Mouse (Mus musculus): ENCODE data around the gene Txk. TPM values are rescaled to one million over a fixed set of nuclear protein-coding genes. Genes with fewer than 3 reads are reported as not detected.
A peak's percentile ranks its signal among the peaks of the same experiment; 100 is the strongest.

The Txk gene
- polyA plus RNA-seq, 1 experiment from 2014 or later: 0.39 TPM

DNA sequence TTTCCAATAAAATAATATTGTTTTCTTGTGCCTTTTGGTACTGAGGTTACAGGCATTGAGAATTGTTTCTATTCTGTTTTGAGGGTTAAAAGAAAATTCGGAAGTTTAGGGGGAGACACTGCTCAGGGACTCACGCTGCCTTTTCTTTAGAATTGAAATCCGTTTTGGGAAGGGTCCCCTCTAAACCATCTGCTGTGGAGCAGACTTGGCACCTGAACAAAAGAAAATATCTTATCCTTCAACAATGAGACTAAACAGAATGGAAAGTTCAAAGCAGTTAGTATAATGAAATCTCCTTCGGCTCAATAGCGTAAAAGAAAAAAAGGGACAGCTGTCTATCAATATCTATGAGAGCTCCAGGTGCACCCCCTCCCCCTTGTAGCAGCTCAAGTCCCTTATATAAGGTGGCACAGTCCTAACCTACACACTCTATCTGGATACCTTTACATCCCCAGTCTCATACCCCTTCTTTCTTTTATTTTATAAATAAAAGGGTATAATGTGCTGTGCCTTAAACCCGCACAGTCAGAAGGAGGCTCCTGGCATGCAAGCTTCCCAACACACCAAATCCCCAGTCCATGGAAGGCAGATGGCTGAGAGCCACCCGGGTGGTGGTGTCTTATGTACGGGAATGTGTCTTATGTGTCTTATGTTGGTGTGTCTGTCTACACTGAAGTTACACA, 81.4 kb downstream of the Txk start:
- Histone ChIP-seq H3K36me3 (ENCODE audit: control insufficient read depth, insufficient read depth) (0 out of 2 replicates have a peak, but pooled peaks cover 5% of the 10 kb centered on the region), H3K4me3 (ENCODE audit: low read depth, low read length) (no peak overlapping the region), H3K27ac (ENCODE audit: low read depth, low read length) (no peak overlapping the region), H3K4me1 (replicated peaks; ENCODE audit: control insufficient read depth, insufficient read depth, low read length) (no peaks in the 10 kb centered on the region), H3K9me3 (ENCODE audit: control insufficient read depth) (no peaks in the 10 kb centered on the region), H3K9ac (ENCODE audit: low read depth, low read length) (no peak overlapping the region), H3K4me2 (replicated peaks; ENCODE audit: low read depth) (no peak overlapping the region), H3K27me3 (replicated peaks; ENCODE audit: control insufficient read depth, insufficient read depth, low read length) (no peaks in the 10 kb centered on the region)
- ATAC-seq: no peak
- TF ChIP-seq CTCF (IDR thresholded peaks at IDR 0.05; ENCODE audit: low read depth): no peak
- 83% methylated on average over 8 of the region's 8 CpGs for WGBS

DNA sequence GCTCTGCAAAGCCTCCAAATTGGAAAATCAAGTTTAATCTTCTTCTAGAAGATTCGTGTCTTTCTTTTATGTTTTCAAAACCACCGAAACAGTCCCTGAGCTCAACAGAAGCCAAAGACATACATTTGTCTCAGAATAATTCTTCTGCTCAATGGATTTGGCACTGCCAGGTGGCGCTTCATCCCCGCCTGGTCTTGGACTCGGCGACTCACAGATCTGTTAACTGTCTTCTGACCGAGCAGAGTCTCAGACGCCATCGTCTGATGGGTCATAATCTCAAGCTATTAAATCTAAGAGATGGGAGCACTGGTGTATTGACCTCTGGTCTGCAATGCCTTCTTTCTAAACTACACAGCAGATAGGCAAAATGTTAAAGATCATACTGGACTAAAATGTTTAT, 84.2 kb downstream of the Txk start:
- 75% methylated on average over 9 of the region's 9 CpGs for WGBS
- H3K9me3 ChIP-seq (ENCODE audit: control insufficient read depth): no peaks in the 10 kb centered on the region
- H3K27me3 ChIP-seq (replicated peaks; ENCODE audit: control insufficient read depth, insufficient read depth, low read length): no peaks in the 10 kb centered on the region
- H3K9ac ChIP-seq (ENCODE audit: low read depth, low read length): no peak overlapping the region
- no peak for TF ChIP-seq CTCF (IDR thresholded peaks at IDR 0.05; ENCODE audit: low read depth)
- H3K27ac ChIP-seq (ENCODE audit: low read depth, low read length): no peak overlapping the region
- H3K36me3 ChIP-seq (ENCODE audit: control insufficient read depth, insufficient read depth): 0 out of 2 replicates have a peak, but pooled peaks cover 6% of the 10 kb centered on the region
- ATAC-seq: no peak
- no peak overlapping the region for H3K4me2 ChIP-seq (replicated peaks; ENCODE audit: low read depth)
- H3K4me3 ChIP-seq (ENCODE audit: low read depth, low read length): no peak overlapping the region
- no peaks in the 10 kb centered on the region for H3K4me1 ChIP-seq (replicated peaks; ENCODE audit: control insufficient read depth, insufficient read depth, low read length)

- Histone ChIP-seq H3K4me2 (replicated peaks; ENCODE audit: low read depth) (no peak overlapping the region), H3K9me3 (ENCODE audit: control insufficient read depth) (no peaks in the 10 kb centered on the region), H3K27ac (ENCODE audit: low read depth, low read length) (no peak overlapping the region), H3K4me3 (ENCODE audit: low read depth, low read length) (no peak overlapping the region), H3K36me3 (ENCODE audit: control insufficient read depth, insufficient read depth) (0 out of 2 replicates have a peak, but pooled peaks cover 6% of the 10 kb centered on the region), H3K27me3 (replicated peaks; ENCODE audit: control insufficient read depth, insufficient read depth, low read length) (no peaks in the 10 kb centered on the region), H3K9ac (ENCODE audit: low read depth, low read length) (no peak overlapping the region), H3K4me1 (replicated peaks; ENCODE audit: control insufficient read depth, insufficient read depth, low read length) (no peaks in the 10 kb centered on the region)
- WGBS: 71% methylated on average over 7 of the region's 7 CpGs
- ATAC-seq: no peak
- TF ChIP-seq CTCF (IDR thresholded peaks at IDR 0.05; ENCODE audit: low read depth): no peak
Observed at GRCm38 (mm10) chr5:72666428-72666827, 86.1 kb downstream of the Txk start.

- Histone ChIP-seq H3K4me1 (replicated peaks; ENCODE audit: control insufficient read depth, insufficient read depth, low read length) (no peaks in the 10 kb centered on the region), H3K27me3 (replicated peaks; ENCODE audit: control insufficient read depth, insufficient read depth, low read length) (no peaks in the 10 kb centered on the region), H3K9me3 (ENCODE audit: control insufficient read depth) (no peaks in the 10 kb centered on the region), H3K27ac (ENCODE audit: low read depth, low read length) (no peak overlapping the region), H3K36me3 (ENCODE audit: control insufficient read depth, insufficient read depth) (0 out of 2 replicates have a peak, but pooled peaks cover 6% of the 10 kb centered on the region), H3K4me2 (replicated peaks; ENCODE audit: low read depth) (no peak overlapping the region), H3K4me3 (ENCODE audit: low read depth, low read length) (no peak overlapping the region), H3K9ac (ENCODE audit: low read depth, low read length) (no peak overlapping the region)
- TF ChIP-seq CTCF (IDR thresholded peaks at IDR 0.05; ENCODE audit: low read depth): peak; percentile 85
- ATAC-seq: no peak; the same call in 1 of the 2 replicates
- WGBS: 38% methylated on average over 5 of the region's 5 CpGs
Observed at GRCm38 (mm10) chr5:72665281-72665680, 87.3 kb downstream of the Txk start.

DNA sequence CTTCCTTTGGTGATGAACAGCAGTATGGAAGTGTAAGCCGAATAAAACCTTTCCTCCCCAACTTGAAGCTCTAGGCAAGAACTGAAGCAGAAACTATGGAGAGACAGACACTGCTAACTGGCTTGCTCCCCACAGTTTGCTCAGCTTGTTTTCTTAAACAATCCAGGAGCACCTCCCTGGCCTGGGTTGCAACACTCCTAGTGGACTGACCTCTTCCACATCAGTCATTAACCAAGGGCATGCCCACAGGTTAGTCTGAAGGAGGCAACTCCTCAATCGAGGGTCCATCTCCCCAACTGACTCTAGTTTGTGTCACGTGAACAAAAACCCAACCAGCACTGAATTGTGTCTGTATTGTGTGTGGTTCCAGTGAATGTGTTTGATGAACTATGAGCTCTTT, 87.7 kb downstream of the Txk start:
- WGBS: 47% methylated on average over 3 of the region's 3 CpGs
- Histone ChIP-seq H3K9me3 (ENCODE audit: control insufficient read depth) (no peaks in the 10 kb centered on the region), H3K9ac (ENCODE audit: low read depth, low read length) (no peak overlapping the region), H3K27me3 (replicated peaks; ENCODE audit: control insufficient read depth, insufficient read depth, low read length) (no peaks in the 10 kb centered on the region), H3K4me3 (ENCODE audit: low read depth, low read length) (no peak overlapping the region), H3K4me2 (replicated peaks; ENCODE audit: low read depth) (no peak overlapping the region), H3K4me1 (replicated peaks; ENCODE audit: control insufficient read depth, insufficient read depth, low read length) (no peaks in the 10 kb centered on the region; the same call in 1 of the 2 replicates), H3K27ac (ENCODE audit: low read depth, low read length) (no peak overlapping the region), H3K36me3 (ENCODE audit: control insufficient read depth, insufficient read depth) (0 out of 2 replicates have a peak, but pooled peaks cover 6% of the 10 kb centered on the region)
- no peak for ATAC-seq
- no peak for TF ChIP-seq CTCF (IDR thresholded peaks at IDR 0.05; ENCODE audit: low read depth)

- no peaks in the 10 kb centered on the region for H3K27me3 ChIP-seq (replicated peaks; ENCODE audit: control insufficient read depth, insufficient read depth, low read length)
- H3K9me3 ChIP-seq (ENCODE audit: control insufficient read depth): no peaks in the 10 kb centered on the region
- 72% methylated on average over 5 of the region's 5 CpGs for WGBS
- peaks cover 6% of the 10 kb centered on the region; the same call in 1 of the 2 replicates for H3K36me3 ChIP-seq (ENCODE audit: control insufficient read depth, insufficient read depth)
- no peak overlapping the region for H3K4me2 ChIP-seq (replicated peaks; ENCODE audit: low read depth)
- no peak overlapping the region for H3K9ac ChIP-seq (ENCODE audit: low read depth, low read length)
- no peak overlapping the region for H3K27ac ChIP-seq (ENCODE audit: low read depth, low read length)
- no peak for ATAC-seq
- H3K4me3 ChIP-seq (ENCODE audit: low read depth, low read length): no peak overlapping the region
- H3K4me1 ChIP-seq (replicated peaks; ENCODE audit: control insufficient read depth, insufficient read depth, low read length): no peaks in the 10 kb centered on the region; the same call in 1 of the 2 replicates
- TF ChIP-seq CTCF (IDR thresholded peaks at IDR 0.05; ENCODE audit: low read depth): no peak
Observed at GRCm38 (mm10) chr5:72664126-72664525, 88.5 kb downstream of the Txk start.

All from intestine, postnatal 0 days (tissue).